Mouse (Mus musculus) kidney, embryonic 15.5 days (tissue): ENCODE measurements around the gene Inpp5k. TPM values are rescaled to one million over a fixed set of nuclear protein-coding genes. Genes with fewer than 3 reads are reported as not detected.

Experiments
- ATAC-seq: fragments of 200-750 bp; cut with Nextera tagmentation; replicated peaks from 2 replicates; pipeline ENCODE4 v1.8.0; 2017; ENCODE audit warnings: moderate TSS enrichment; ENCODE audit not compliant: low FRiP score
- H3K27ac ChIP-seq: fragments of 300-500 bp; sonication (generic); 2 replicates; pipeline ENCODE4 v1.5.1; 2015; ENCODE audit warnings: mild to moderate bottlenecking, inconsistent platforms
- H3K27me3 ChIP-seq: fragments of 300-500 bp; sonication (generic); 2 replicates; pipeline ENCODE4 v1.6.1; 2015; ENCODE audit warnings: inconsistent platforms
- H3K36me3 ChIP-seq: fragments of 300-500 bp; sonication (generic); 2 replicates; pipeline ENCODE4 v1.6.1; 2015; ENCODE audit warnings: inconsistent platforms
- H3K4me1 ChIP-seq: fragments of 300-500 bp; sonication (generic); 2 replicates; pipeline ENCODE4 v1.6.1; 2015; ENCODE audit warnings: inconsistent platforms
- H3K4me2 ChIP-seq: fragments of 300-500 bp; sonication (generic); 2 replicates; pipeline ENCODE4 v1.6.1; 2015; ENCODE audit warnings: moderate library complexity, mild to moderate bottlenecking, inconsistent platforms
- H3K4me3 ChIP-seq: fragments of 300-500 bp; sonication (generic); replicated peaks from 2 replicates; pipeline ENCODE4 v1.5.1; 2015; ENCODE audit warnings: mild to moderate bottlenecking, inconsistent platforms
- H3K9ac ChIP-seq: fragments of 300-500 bp; sonication (generic); 2 replicates; pipeline ENCODE4 v1.6.1; 2015; ENCODE audit warnings: mild to moderate bottlenecking, inconsistent platforms
- H3K9me3 ChIP-seq: fragments of 300-500 bp; sonication (generic); replicated peaks from 2 replicates; pipeline ENCODE4 v1.6.1; 2016; ENCODE audit warnings: inconsistent platforms
- WGBS: fragments of 180-500 bp; shearing (Covaris S2); methylation state at CpG from one replicate; pipeline ENCODE4 v1.1.7; 2015; ENCODE audit warnings: mixed read lengths; 5-methylcytosine and 5-hydroxymethylcytosine counted together
- polyA plus RNA-seq: library from polyadenylated mRNA; unstranded; fragments of >200 nt; fragmentation: Nextera tagmentation; extraction: Ambion mirVana; gene quantifications from 2 replicates; pipeline ENCODE4 v1.2.1, GENCODE M21; 2015

Inpp5k gene
- polyA plus RNA-seq, 1 experiment from 2014 or later = 28.7 TPM

GRCm38 (mm10) chr11:75671426-75672180, 40.8 kb downstream of the Inpp5k start:
- Histone ChIP-seq H3K9ac (no peak overlapping the region), H3K36me3 (peaks cover 70% of the 10 kb centered on the region), H3K27ac (no peak overlapping the region), H3K9me3 (no peaks in the 10 kb centered on the region), H3K27me3 (no peaks in the 10 kb centered on the region), H3K4me2 (no peak overlapping the region), H3K4me1 (no peaks in the 10 kb centered on the region), H3K4me3 (no peak overlapping the region)
- WGBS = 72% methylated on average over 22 of the region's 22 CpGs
- 0 out of 2 replicates have a peak, but pooled peaks have one; percentile 29 for ATAC-seq

- no peak for ATAC-seq
- Histone ChIP-seq H3K36me3 (peaks cover 54% of the 10 kb centered on the region), H3K4me3 (no peak overlapping the region), H3K4me1 (peaks cover under 1% of the 10 kb centered on the region; the same call in 1 of the 2 replicates), H3K4me2 (no peak overlapping the region), H3K9ac (no peak overlapping the region), H3K27ac (no peak overlapping the region), H3K27me3 (no peaks in the 10 kb centered on the region), H3K9me3 (no peaks in the 10 kb centered on the region)
- 89% methylated on average over 5 of the region's 5 CpGs for WGBS
Observed at GRCm38 (mm10) chr11:75673411-75673810, 42.6 kb downstream of the Inpp5k start.

- peaks cover 39% of the 10 kb centered on the region for H3K36me3 ChIP-seq
- H3K4me2 ChIP-seq = no peak overlapping the region
- no peaks in the 10 kb centered on the region for H3K9me3 ChIP-seq
- no peaks in the 10 kb centered on the region for H3K27me3 ChIP-seq
- WGBS = 86% methylated on average over 3 of the region's 3 CpGs
- H3K4me1 ChIP-seq = peaks cover 4% of the 10 kb centered on the region; the same call in 1 of the 2 replicates
- H3K4me3 ChIP-seq = no peak overlapping the region
- no peak overlapping the region for H3K27ac ChIP-seq
- H3K9ac ChIP-seq = no peak overlapping the region
- no peak for ATAC-seq
Observed at GRCm38 (mm10) chr11:75674875-75675274, 44.1 kb downstream of the Inpp5k start.

GRCm38 (mm10) chr11:75677881-75678746, 47.3 kb downstream of the Inpp5k start:
- H3K27ac ChIP-seq = peak overlapping the region; percentile 77; the same call in 1 of the 2 replicates
- peaks cover 21% of the 10 kb centered on the region for H3K4me1 ChIP-seq
- peak overlapping the region; percentile 97 for H3K9ac ChIP-seq
- H3K27me3 ChIP-seq = no peaks in the 10 kb centered on the region
- H3K4me2 ChIP-seq = peak overlapping the region; percentile 69
- H3K9me3 ChIP-seq = no peaks in the 10 kb centered on the region
- no peak; the same call in 1 of the 2 replicates for ATAC-seq
- peak overlapping the region; percentile 98 for H3K4me3 ChIP-seq
- H3K36me3 ChIP-seq = peaks cover 15% of the 10 kb centered on the region
- WGBS = 87% methylated on average over 3 of the region's 3 CpGs

DNA sequence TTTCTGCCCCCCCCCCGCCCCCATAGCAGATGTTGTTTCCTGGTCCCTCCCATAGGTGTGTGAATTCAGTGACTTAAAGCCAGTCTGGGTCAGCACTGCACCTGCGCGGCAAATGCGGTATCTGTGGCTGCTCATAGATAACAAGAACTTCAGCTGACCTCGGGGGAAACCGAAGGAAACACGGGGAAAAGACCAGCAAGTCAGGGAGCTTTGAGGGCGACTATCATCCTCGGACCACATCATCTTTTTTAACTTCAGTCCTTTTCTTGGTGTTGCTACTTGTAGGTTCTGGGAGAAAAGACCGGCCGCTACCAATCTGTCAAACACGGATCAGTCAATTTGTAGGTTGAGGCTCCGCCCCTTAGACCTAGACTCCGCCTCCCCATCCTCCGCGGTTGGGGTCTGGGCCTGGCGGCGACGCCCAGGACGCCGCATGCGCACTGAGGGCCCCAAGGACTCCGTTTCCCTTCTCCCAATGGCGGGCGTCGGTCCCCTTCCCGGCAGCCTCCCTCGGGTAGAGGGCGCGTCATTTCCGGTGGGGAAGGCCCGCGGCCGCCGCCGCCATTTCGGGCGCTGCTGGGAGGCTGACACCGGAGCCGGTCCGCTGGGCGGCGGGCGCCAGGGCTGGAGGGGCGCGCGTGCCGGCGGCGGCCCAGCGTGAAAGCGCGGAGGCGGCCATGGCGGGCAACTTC, 48.1 kb downstream of the Inpp5k start, which contains the start of gene Crk:
Crk (plus strand) TSS at position 513 of the 692 bp plus-strand sequence.
- WGBS = under 1% methylated on average over 55 of the region's 55 CpGs
- peak within 1 kb of the TSS; percentile 69 for H3K4me2 ChIP-seq
- H3K4me3 ChIP-seq = peak within 1 kb of the TSS; percentile 98
- H3K4me1 ChIP-seq = peaks cover 21% of the 10 kb centered on the region
- peak within 1 kb of the TSS; percentile 98 for H3K27ac ChIP-seq
- no peaks in the 10 kb centered on the region for H3K27me3 ChIP-seq
- peaks cover 16% of the 10 kb centered on the region for H3K36me3 ChIP-seq
- peak within 1 kb of the TSS; percentile 97 for H3K9ac ChIP-seq
- ATAC-seq = peak; percentile 98
- H3K9me3 ChIP-seq = no peaks in the 10 kb centered on the region

- Histone ChIP-seq H3K9ac (peak overlapping the region; percentile 97), H3K27ac (peak overlapping the region; percentile 98), H3K4me3 (peak overlapping the region; percentile 98), H3K4me2 (peak overlapping the region; percentile 69), H3K4me1 (peaks cover 21% of the 10 kb centered on the region), H3K36me3 (peaks cover 23% of the 10 kb centered on the region), H3K27me3 (no peaks in the 10 kb centered on the region), H3K9me3 (no peaks in the 10 kb centered on the region)
- ATAC-seq = peak; percentile 84
- under 1% methylated on average over 43 of the region's 43 CpGs for WGBS
Observed at GRCm38 (mm10) chr11:75679439-75680171, 48.8 kb downstream of the Inpp5k start.

DNA sequence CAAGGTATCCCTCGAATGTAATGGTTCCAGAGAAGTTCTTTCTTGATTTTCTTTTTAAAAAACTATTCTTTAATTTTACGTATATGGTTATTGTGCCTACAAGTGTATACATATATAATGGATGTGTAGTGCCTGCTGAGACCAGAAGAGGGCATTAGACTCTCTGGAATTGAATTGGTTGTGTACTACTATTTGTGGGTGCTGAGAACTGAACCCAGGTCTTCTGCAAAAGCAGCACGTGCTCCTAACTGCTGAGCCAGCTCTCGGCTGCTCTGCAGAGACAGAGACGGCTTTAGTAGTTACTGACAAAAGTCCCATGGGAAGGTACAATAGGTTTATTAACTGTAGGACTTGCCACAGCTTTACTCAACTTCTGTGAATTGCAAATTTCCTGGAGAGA, 53.7 kb downstream of the Inpp5k start:
- no peaks in the 10 kb centered on the region for H3K27me3 ChIP-seq
- H3K9me3 ChIP-seq = no peaks in the 10 kb centered on the region
- no peak for ATAC-seq
- H3K4me2 ChIP-seq = no peak overlapping the region
- H3K36me3 ChIP-seq = peaks cover 40% of the 10 kb centered on the region
- WGBS = 92% methylated on average over 5 of the region's 5 CpGs
- peaks cover 25% of the 10 kb centered on the region for H3K4me1 ChIP-seq
- no peak overlapping the region for H3K9ac ChIP-seq
- no peak overlapping the region for H3K27ac ChIP-seq
- H3K4me3 ChIP-seq = no peak overlapping the region

- Histone ChIP-seq H3K9ac (no peak overlapping the region), H3K4me3 (no peak overlapping the region), H3K27me3 (no peaks in the 10 kb centered on the region), H3K36me3 (peaks cover 43% of the 10 kb centered on the region), H3K9me3 (no peaks in the 10 kb centered on the region), H3K4me2 (no peak overlapping the region), H3K27ac (no peak overlapping the region), H3K4me1 (peaks cover 25% of the 10 kb centered on the region)
- no peak for ATAC-seq
- 72% methylated on average over 2 of the region's 2 CpGs for WGBS
Observed at GRCm38 (mm10) chr11:75684956-75685355, 54.2 kb downstream of the Inpp5k start.

DNA sequence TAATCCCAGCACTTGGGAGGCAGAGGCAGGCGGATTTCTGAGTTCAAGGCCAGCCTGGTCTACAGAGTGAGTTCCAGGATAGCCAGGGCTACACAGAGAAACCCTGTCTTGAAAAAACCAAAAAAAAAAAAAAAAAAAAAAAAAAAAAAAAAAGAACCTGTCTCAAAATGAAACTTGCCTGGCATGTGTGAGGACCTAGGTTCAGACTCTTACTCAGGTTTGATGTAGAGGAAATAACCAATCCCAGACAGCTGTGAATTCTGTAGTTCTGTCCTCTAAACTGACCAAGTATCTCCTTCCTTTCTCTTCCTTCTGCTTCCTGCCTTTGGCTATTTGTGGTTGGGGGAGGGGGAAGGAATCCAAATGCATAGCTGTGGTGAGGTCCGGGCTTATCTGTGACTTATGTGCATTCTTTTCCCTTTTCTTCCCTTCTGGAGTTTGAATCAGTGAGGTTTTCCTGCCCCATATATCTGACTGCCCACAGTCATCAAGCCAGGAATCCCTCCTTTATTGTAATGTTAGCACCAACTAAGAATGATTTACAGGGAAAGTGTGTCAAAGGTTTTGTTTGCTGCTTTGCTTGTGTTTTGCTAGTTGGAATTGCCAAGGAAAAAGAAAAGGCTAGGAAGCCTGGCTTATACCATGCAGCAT, 56.7 kb downstream of the Inpp5k start:
- ATAC-seq = no peak
- H3K36me3 ChIP-seq = peaks cover 61% of the 10 kb centered on the region

GRCm38 (mm10) chr11:75688132-75688531, 57.3 kb downstream of the Inpp5k start:
- Histone ChIP-seq H3K4me1 (peaks cover 8% of the 10 kb centered on the region), H3K4me3 (no peak overlapping the region), H3K27me3 (no peaks in the 10 kb centered on the region), H3K9ac (no peak overlapping the region), H3K4me2 (no peak overlapping the region), H3K36me3 (peaks cover 62% of the 10 kb centered on the region), H3K9me3 (no peaks in the 10 kb centered on the region), H3K27ac (peak overlapping the region; percentile 61)
- no peak for ATAC-seq
- 71% methylated on average over 2 of the region's 2 CpGs for WGBS

More for the DNA sequence above, 56.7 kb downstream of the Inpp5k start:
- H3K27me3 ChIP-seq = no peaks in the 10 kb centered on the region
- H3K4me3 ChIP-seq = no peak overlapping the region
- H3K4me1 ChIP-seq = peaks cover 8% of the 10 kb centered on the region
- no peak overlapping the region for H3K4me2 ChIP-seq
- no peaks in the 10 kb centered on the region for H3K9me3 ChIP-seq
- no peak overlapping the region for H3K9ac ChIP-seq
- peak overlapping the region; percentile 61 for H3K27ac ChIP-seq
- WGBS = 53% methylated on average over 2 of the region's 2 CpGs

DNA sequence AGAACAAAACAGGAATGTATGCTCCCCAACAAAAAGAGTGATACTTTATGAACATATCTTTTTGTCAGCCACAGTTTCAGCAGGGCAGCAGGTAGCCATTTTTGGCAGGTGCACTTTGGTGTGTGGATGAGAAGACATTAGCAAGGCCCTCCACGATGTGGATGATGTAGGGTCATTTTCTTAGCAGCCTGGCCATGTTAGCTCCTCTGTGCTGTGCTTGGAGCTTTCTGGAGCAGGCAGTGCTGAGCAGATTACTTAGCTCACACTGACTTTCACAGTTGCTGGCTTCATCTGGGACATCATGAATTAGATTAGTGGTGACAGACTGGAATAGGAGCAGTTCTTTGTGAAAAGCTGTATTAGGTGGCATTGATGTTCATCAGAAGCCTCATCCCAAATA, 59.2 kb downstream of the Inpp5k start:
- 79% methylated on average over 1 of the region's 1 CpGs for WGBS
- Histone ChIP-seq H3K4me3 (no peak overlapping the region), H3K4me1 (peaks cover 8% of the 10 kb centered on the region)

More for the DNA sequence above, 59.2 kb downstream of the Inpp5k start:
- Histone ChIP-seq H3K27ac (no peak overlapping the region), H3K27me3 (no peaks in the 10 kb centered on the region), H3K9me3 (no peaks in the 10 kb centered on the region), H3K9ac (no peak overlapping the region), H3K4me2 (no peak overlapping the region), H3K36me3 (peaks cover 64% of the 10 kb centered on the region)
- ATAC-seq = no peak
